Mouse (Mus musculus): Measurements from ENCODE around the gene Ccdc60. TPM values are rescaled to one million over a fixed set of nuclear protein-coding genes. Genes with fewer than 3 reads are reported as not detected.

Gene Ccdc60
- total RNA-seq, 1 experiment from 2014 or later, result 1.0 TPM

GRCm38 (mm10) chr5:116274365-116274764, 14.4 kb downstream of the Ccdc60 start:
- ATAC-seq (replicated peaks; ENCODE audit: low read depth, poor library complexity, severe bottlenecking), result no peak

- no peak for ATAC-seq (replicated peaks; ENCODE audit: low read depth, poor library complexity, severe bottlenecking)
Measured at GRCm38 (mm10) chr5:116271511-116272227, 17.1 kb downstream of the Ccdc60 start.

- no peak for ATAC-seq (replicated peaks; ENCODE audit: low read depth, poor library complexity, severe bottlenecking)
Measured at GRCm38 (mm10) chr5:116269212-116270145, 19.3 kb downstream of the Ccdc60 start.

- no peak for ATAC-seq (replicated peaks; ENCODE audit: low read depth, poor library complexity, severe bottlenecking)
Measured at GRCm38 (mm10) chr5:116262689-116263088, 26.1 kb downstream of the Ccdc60 start.

- ATAC-seq (replicated peaks; ENCODE audit: low read depth, poor library complexity, severe bottlenecking), result no peak
Measured at GRCm38 (mm10) chr5:116261944-116262343, 26.8 kb downstream of the Ccdc60 start.

- no peak for ATAC-seq (replicated peaks; ENCODE audit: low read depth, poor library complexity, severe bottlenecking)
Measured at GRCm38 (mm10) chr5:116260356-116260755, 28.4 kb downstream of the Ccdc60 start.

- no peak for ATAC-seq (replicated peaks; ENCODE audit: low read depth, poor library complexity, severe bottlenecking)
Measured at GRCm38 (mm10) chr5:116258321-116258860, 30.4 kb downstream of the Ccdc60 start.

- peak; percentile 45; the same call in 1 of the 2 replicates for ATAC-seq (replicated peaks; ENCODE audit: low read depth, poor library complexity, severe bottlenecking)
Measured at GRCm38 (mm10) chr5:116253914-116254313, 34.9 kb downstream of the Ccdc60 start.

- no peak for ATAC-seq (replicated peaks; ENCODE audit: low read depth, poor library complexity, severe bottlenecking)
Measured at GRCm38 (mm10) chr5:116252186-116252585, 36.6 kb downstream of the Ccdc60 start.

- ATAC-seq (replicated peaks; ENCODE audit: low read depth, poor library complexity, severe bottlenecking), result no peak
Measured at GRCm38 (mm10) chr5:116246642-116247041, 42.1 kb downstream of the Ccdc60 start.

- no peak for ATAC-seq (replicated peaks; ENCODE audit: low read depth, poor library complexity, severe bottlenecking)
Measured at GRCm38 (mm10) chr5:116244476-116244875, 44.3 kb downstream of the Ccdc60 start.

- no peak for ATAC-seq (replicated peaks; ENCODE audit: low read depth, poor library complexity, severe bottlenecking)
Measured at GRCm38 (mm10) chr5:116243622-116244021, 45.2 kb downstream of the Ccdc60 start.

- ATAC-seq (replicated peaks; ENCODE audit: low read depth, poor library complexity, severe bottlenecking), result peak; percentile 81
Measured at GRCm38 (mm10) chr5:116231841-116232643, 56.7 kb downstream of the Ccdc60 start.

GRCm38 (mm10) chr5:116228414-116228813, 60.4 kb downstream of the Ccdc60 start:
- ATAC-seq (replicated peaks; ENCODE audit: low read depth, poor library complexity, severe bottlenecking), result no peak

- ATAC-seq (replicated peaks; ENCODE audit: low read depth, poor library complexity, severe bottlenecking), result no peak
Measured at GRCm38 (mm10) chr5:116224023-116224422, 64.8 kb downstream of the Ccdc60 start.

GRCm38 (mm10) chr5:116221916-116222315, 66.9 kb downstream of the Ccdc60 start:
- no peak for ATAC-seq (replicated peaks; ENCODE audit: low read depth, poor library complexity, severe bottlenecking)

GRCm38 (mm10) chr5:116219288-116219687, 69.5 kb downstream of the Ccdc60 start:
- ATAC-seq (replicated peaks; ENCODE audit: low read depth, poor library complexity, severe bottlenecking), result no peak

- ATAC-seq (replicated peaks; ENCODE audit: low read depth, poor library complexity, severe bottlenecking), result no peak; the same call in 1 of the 2 replicates
Measured at GRCm38 (mm10) chr5:116212706-116213105, 76.1 kb downstream of the Ccdc60 start.

GRCm38 (mm10) chr5:116209378-116210091, 79.2 kb downstream of the Ccdc60 start:
- peak; percentile 83 for ATAC-seq (replicated peaks; ENCODE audit: low read depth, poor library complexity, severe bottlenecking)

Measured in common myeloid progenitor, adult 5-6 weeks (primary cell).